Comparison of ENCODE assay signal across 16 mouse cellular contexts in genomic region chr11:48250678-48251317, GRCm38 (mm10).
A peak's percentile ranks its signal among the peaks of the same experiment; 100 is the strongest.
DNase-seq lines count a peak whose midpoint lies in the region; ATAC-seq lines count a peak whose summit lies in the region.
"Had no signal": no experiment of that assay in that cellular context is flagged by ENCODE, and none has a peak within 500 bp of the region (broad histone marks: within the 10 kb centered on the region; RNA-seq: fewer than 3 reads in every experiment).

No protein-coding gene starts in this region.

- H3K4me3 ChIP-seq in hindbrain, embryonic 10.5 days: no peak overlapping the region
- H3K4me3 ChIP-seq in hindbrain, embryonic 13.5 days: no peak overlapping the region
- H3K4me3 ChIP-seq in hindbrain, embryonic 11.5 days (ENCODE audit: low read depth, low read length): no peak overlapping the region
- no peak overlapping the region for H3K4me3 ChIP-seq in midbrain, embryonic 16.5 days (ENCODE audit: low read depth, low read length)
- H3K4me3 ChIP-seq: neural tube, embryonic 13.5 days had no signal

- H3K36me3 ChIP-seq in hindbrain, embryonic 10.5 days: no peaks in the 10 kb centered on the region
- H3K36me3 ChIP-seq in hindbrain, embryonic 13.5 days: no peaks in the 10 kb centered on the region
- H3K36me3 ChIP-seq in hindbrain, embryonic 11.5 days (ENCODE audit: control insufficient read depth, insufficient read depth, low read length): no peaks in the 10 kb centered on the region
- H3K36me3 ChIP-seq in midbrain, embryonic 16.5 days (ENCODE audit: control insufficient read depth, insufficient read depth, low read length): no peaks in the 10 kb centered on the region
- H3K36me3 ChIP-seq: neural tube, embryonic 13.5 days had no signal

- no peaks in the 10 kb centered on the region for H3K27me3 ChIP-seq in hindbrain, embryonic 10.5 days (ENCODE audit: insufficient read depth, poor library complexity, severe bottlenecking)
- H3K27me3 ChIP-seq in hindbrain, embryonic 13.5 days: no peaks in the 10 kb centered on the region
- H3K27me3 ChIP-seq in hindbrain, embryonic 11.5 days (ENCODE audit: control insufficient read depth, insufficient read depth, low read length): no peaks in the 10 kb centered on the region
- H3K27me3 ChIP-seq in midbrain, embryonic 16.5 days (ENCODE audit: control insufficient read depth, insufficient read depth, low read depth, low read length): no peaks in the 10 kb centered on the region
- H3K27me3 ChIP-seq: neural tube, embryonic 13.5 days; Patski had no signal

- H3K27ac ChIP-seq in hindbrain, embryonic 10.5 days: no peak overlapping the region
- no peak overlapping the region for H3K27ac ChIP-seq in hindbrain, embryonic 13.5 days
- no peak overlapping the region for H3K27ac ChIP-seq in hindbrain, embryonic 11.5 days (ENCODE audit: low read depth, low read length)
- no peak overlapping the region for H3K27ac ChIP-seq in midbrain, embryonic 16.5 days (ENCODE audit: low read length)
- H3K27ac ChIP-seq: liver, embryonic 14.5 days; neural tube, embryonic 13.5 days had no signal

- no peaks in the 10 kb centered on the region for H3K9me3 ChIP-seq in hindbrain, embryonic 10.5 days
- no peaks in the 10 kb centered on the region for H3K9me3 ChIP-seq in hindbrain, embryonic 13.5 days
- H3K9me3 ChIP-seq in hindbrain, embryonic 11.5 days (ENCODE audit: control insufficient read depth, low read length): no peaks in the 10 kb centered on the region
- H3K9me3 ChIP-seq in midbrain, embryonic 16.5 days (replicated peaks; ENCODE audit: control insufficient read depth, low read length, poor library complexity, severe bottlenecking): no peaks in the 10 kb centered on the region
- H3K9me3 ChIP-seq: neural tube, embryonic 13.5 days had no signal

- DNase-seq in embryo, embryonic 11 days: peak; percentile 3
- no peak for DNase-seq in embryo, embryonic 10.5 days (ENCODE audit: low spot score)
- DNase-seq in hindbrain, embryonic 10.5 days (ENCODE audit: low spot score): peak; percentile 6
- DNase-seq in hindbrain, embryonic 11.5 days (ENCODE audit: low spot score): no peak
- no peak for DNase-seq in urinary bladder, postnatal 4 days (ENCODE audit: low spot score in 2 of 2)
- no peak for DNase-seq in layer of hippocampus, postnatal 14 days (ENCODE audit: low spot score in 2 of 2)
- DNase-seq: cerebellum, adult 2 months; kidney, adult 9 months; lung, postnatal 10 days; spleen, adult 18-20 months; thymus, postnatal 25 days had no signal

- H3K9ac ChIP-seq in hindbrain, embryonic 13.5 days: no peak overlapping the region
- H3K9ac ChIP-seq in hindbrain, embryonic 11.5 days (ENCODE audit: low read depth, low read length): no peak overlapping the region
- H3K9ac ChIP-seq in midbrain, embryonic 16.5 days (ENCODE audit: low read depth, low read length): 0 out of 2 replicates have a peak overlapping the region, but pooled peaks have one; percentile 10
- H3K9ac ChIP-seq: liver, embryonic 14.5 days; neural tube, embryonic 13.5 days had no signal

- H3K4me1 ChIP-seq in hindbrain, embryonic 10.5 days (replicated peaks): 0 out of 2 replicates have a peak, but pooled peaks cover 4% of the 10 kb centered on the region
- peaks cover 4% of the 10 kb centered on the region; the same call in 1 of the 2 replicates for H3K4me1 ChIP-seq in hindbrain, embryonic 13.5 days (replicated peaks)
- no peaks in the 10 kb centered on the region for H3K4me1 ChIP-seq in hindbrain, embryonic 11.5 days (replicated peaks; ENCODE audit: control insufficient read depth, insufficient read depth, low read length)
- H3K4me1 ChIP-seq in midbrain, embryonic 16.5 days (ENCODE audit: control insufficient read depth, insufficient read depth, low read length): peaks cover 4% of the 10 kb centered on the region

- no peak overlapping the region for H3K4me2 ChIP-seq in hindbrain, embryonic 13.5 days
- H3K4me2 ChIP-seq in hindbrain, embryonic 11.5 days (replicated peaks; ENCODE audit: low read depth, low read length): no peak overlapping the region
- H3K4me2 ChIP-seq in midbrain, embryonic 16.5 days (ENCODE audit: low read length): no peak overlapping the region
- H3K4me2 ChIP-seq: neural tube, embryonic 13.5 days had no signal

- 49% methylated on average over 4 of the region's 4 CpGs for WGBS in hindbrain, embryonic 10.5 days
- 34% methylated on average over 4 of the region's 4 CpGs for WGBS in hindbrain, embryonic 13.5 days
- WGBS in hindbrain, embryonic 11.5 days: 56% methylated on average over 4 of the region's 4 CpGs
- WGBS in midbrain, embryonic 16.5 days: 27% methylated on average over 4 of the region's 4 CpGs

- no peak for ATAC-seq in hindbrain, embryonic 13.5 days (ENCODE audit: low FRiP score)
- ATAC-seq in hindbrain, embryonic 11.5 days (ENCODE audit: low FRiP score): 0 out of 2 replicates have a peak, but pooled peaks have one; percentile 43
- ATAC-seq in midbrain, embryonic 16.5 days: peak; percentile 82
- ATAC-seq: Patski had no signal

Comparison
In these comparisons a context has a peak if more than half of its experiments do, and no peak if none do; other contexts are left out.
1. DNase-seq: peak in embryo, embryonic 11 days (single experiment) and hindbrain, embryonic 10.5 days (single experiment); none in embryo, embryonic 10.5 days (single experiment), hindbrain, embryonic 11.5 days (single experiment), urinary bladder, postnatal 4 days (0 of 2) and layer of hippocampus, postnatal 14 days (0 of 2).